In the genomic region with DNA sequence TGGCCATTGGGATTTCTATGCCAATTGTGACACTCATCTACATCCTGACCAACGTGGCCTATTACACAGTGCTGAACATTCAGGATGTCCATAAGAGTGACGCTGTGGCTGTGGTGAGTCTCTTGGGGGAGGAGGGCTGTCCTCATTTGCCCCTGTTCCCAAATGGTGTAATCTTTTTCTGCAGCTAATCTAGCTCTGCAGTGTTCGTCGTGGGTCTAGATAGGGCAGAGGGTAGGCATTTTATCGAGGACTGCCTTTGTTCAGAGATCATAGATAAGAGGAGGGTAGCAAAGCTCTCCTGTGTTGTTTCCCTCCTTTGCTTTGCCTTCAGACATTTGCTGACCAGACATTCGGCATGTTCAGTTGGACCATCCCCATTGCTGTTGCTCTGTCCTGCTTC, we compare ENCODE assay signal across 19 mouse cellular contexts. TPM values are rescaled to one million over a fixed set of nuclear protein-coding genes. Genes with fewer than 3 reads are reported as not detected.
DNase-seq lines count a peak whose midpoint lies in the region; ATAC-seq and TF ChIP-seq lines count a peak whose summit lies in the region.
"Had no signal": no experiment of that assay in that cellular context is flagged by ENCODE, and none has a peak within 500 bp of the region (broad histone marks: within the 10 kb centered on the region; RNA-seq: fewer than 3 reads in every experiment).

No protein-coding gene starts in this region.

- CTCF ChIA-PET in Patski (lab: Charles Lee) = interaction anchor here (0.9 to 8.0 kb wide), 4 partner anchors 24 to 68 kb away, joined by 3 to 116 read pairs (median 3); a partner anchor contains a TSS

- ATAC-seq in Patski = peak; percentile 82
- peak; percentile 56 for ATAC-seq in megakaryocyte, adult 5-6 weeks (ENCODE audit: poor library complexity, severe bottlenecking)
- ATAC-seq: forebrain, embryonic 13.5 days; intestine, embryonic 16.5 days had no signal

- TF ChIP-seq CTCF in Patski (IDR thresholded peaks at IDR 0.05) = no peak

- in situ Hi-C loops in Patski (cut with MboI; ENCODE audit: low pct_unique_long_range_greater_than_20kb) = no loop called here

- no peaks in the 10 kb centered on the region for H3K27me3 ChIP-seq in Patski
- H3K27me3 ChIP-seq: CH12.LX; embryonic facial prominence, embryonic 13.5 days; forebrain, embryonic 13.5 days; heart, embryonic 12.5 days; hindbrain, embryonic 15.5 days had no signal

- DNase-seq in adrenal gland, postnatal 14 days = peak; percentile 17
- DNase-seq in adrenal gland, postnatal 4 days (ENCODE audit: low spot score in 2 of 2) = no peak
- no peak for DNase-seq in Patski (ENCODE audit: low read depth, low spot score)
- DNase-seq in right cerebral cortex, postnatal 36 days (ENCODE audit: low spot score in 2 of 2) = no peak
- no peak for DNase-seq in spleen, postnatal 36 days (ENCODE audit: low spot score in 2 of 2)
- no peak for DNase-seq in urinary bladder, postnatal 25 days (ENCODE audit: low spot score)
- DNase-seq: adrenal gland, postnatal 36 days; cerebellum, adult 11-12 months; cerebellum, adult 9-10 months; cerebellum, postnatal 25 days; gastrocnemius, postnatal 10 days; heart, postnatal 36 days had no signal

- POLR2A ChIA-PET in Patski (lab: Charles Lee) = interaction anchor here (0.6 to 2.2 kb wide), 5 partner anchors 21 to 29 kb away, joined by 3 to 13 read pairs (median 4); a partner anchor contains a TSS

RNA-seq across cellular contexts. Expression of a gene that starts 17.6 kb away (rescaled TPM):
- 23.3 and 28.1 TPM in 2 replicates for total RNA-seq in adrenal gland, postnatal 14 days (2021)
- 10 to 100 TPM; 34.1 to 38.0 TPM for total RNA-seq in adrenal gland, postnatal 4 days (2021)
- 48.1 TPM for polyA plus RNA-seq in Patski (2021)
- 34.1 and 36.0 TPM in 2 replicates for total RNA-seq in megakaryocyte, adult 5-6 weeks (2015)
- 24.8 and 34.4 TPM in 2 replicates for total RNA-seq in megakaryocyte, adult 5-6 weeks (2017)

RNA-seq across cellular contexts. Expression of a gene that starts 17.6 kb away (rescaled TPM):
- 22.7 and 26.8 TPM in 2 replicates for total RNA-seq in adrenal gland, postnatal 14 days (2021)
- 10 to 100 TPM; 28.2 to 29.8 TPM for total RNA-seq in adrenal gland, postnatal 4 days (2021)
- polyA plus RNA-seq in Patski (2021) = 26.1 TPM
- total RNA-seq in megakaryocyte, adult 5-6 weeks (2015) = 2.7 and 3.7 TPM in 2 replicates
- 10.3 and 11.6 TPM in 2 replicates for total RNA-seq in megakaryocyte, adult 5-6 weeks (2017)

RNA-seq across cellular contexts. Expression of a gene that starts 24.5 kb away (rescaled TPM):
- 30.3 and 38.3 TPM in 2 replicates for total RNA-seq in adrenal gland, postnatal 14 days (2021)
- 10 to 100 TPM; 21.0 to 25.3 TPM for total RNA-seq in adrenal gland, postnatal 4 days (2021)
- polyA plus RNA-seq in Patski (2021) = 129 TPM
- total RNA-seq in megakaryocyte, adult 5-6 weeks (2015) = 9.7 and 10.3 TPM in 2 replicates
- 7.6 and 9.4 TPM in 2 replicates for total RNA-seq in megakaryocyte, adult 5-6 weeks (2017)

RNA-seq across cellular contexts. Expression of a gene that starts 43.0 kb away (rescaled TPM):
- 13.5 and 18.6 TPM in 2 replicates for total RNA-seq in adrenal gland, postnatal 14 days (2021)
- 10 to 100 TPM; 17.3 to 17.6 TPM for total RNA-seq in adrenal gland, postnatal 4 days (2021)
- polyA plus RNA-seq in Patski (2021) = 24.6 TPM
- 13.8 and 15.8 TPM in 2 replicates for total RNA-seq in megakaryocyte, adult 5-6 weeks (2015)
- total RNA-seq in megakaryocyte, adult 5-6 weeks (2017) = 12.9 and 15.8 TPM in 2 replicates

RNA-seq across cellular contexts. Expression of a gene that starts 56.4 kb away (rescaled TPM):
- total RNA-seq in adrenal gland, postnatal 14 days (2021) = 5.3 and 8.8 TPM in 2 replicates
- 1 to 10 TPM; 7.2 to 8.8 TPM for total RNA-seq in adrenal gland, postnatal 4 days (2021)
- 3.3 TPM for polyA plus RNA-seq in Patski (2021)
- not detected in 2 replicates for total RNA-seq in megakaryocyte, adult 5-6 weeks (2015)
- total RNA-seq in megakaryocyte, adult 5-6 weeks (2017) = not detected in 2 replicates
